Mouse (Mus musculus) CH12.LX (cell line): Measurements from ENCODE around the gene Slc7a6.

ENCODE experiments used
- CTCF ChIP-seq, 2 experiments: IDR thresholded peaks in 1 of 2; conservative IDR thresholded peaks in 1 of 2; 2 replicates each; pipeline ENCODE4 v1.5.1; 2011 to 2012; ENCODE audit warnings: low read depth in 2 of 2, low read length in 2 of 2, improper control_type of control experiment in 1 of 2, inconsistent platforms in 1 of 2, mild to moderate bottlenecking in 1 of 2, moderate library complexity in 1 of 2
- KAT2A ChIP-seq: IDR thresholded peaks from 2 replicates; pipeline ENCODE4 v1.6.1; 2012; ENCODE audit warnings: low read length, improper control_type of control experiment, inconsistent platforms; ENCODE audit not compliant: insufficient replicate concordance
- USF1 ChIP-seq: IDR thresholded peaks from 2 replicates; pipeline ENCODE4 v1.6.1; 2014; ENCODE audit warnings: low read depth, mild to moderate bottlenecking, inconsistent platforms, low read length, improper control_type of control experiment

- no peak for TF ChIP-seq KAT2A
- TF ChIP-seq USF1 = no peak
- no peak for TF ChIP-seq CTCF (conservative IDR thresholded peaks at IDR 0.05 in 1 of 2, IDR thresholded peaks at IDR 0.05 in 1 of 2; ENCODE audit: low read depth in 2 of 2, low read length in 2 of 2)
Observed at GRCm38 (mm10) chr8:106137218-106137905, 31.3 kb upstream of the Slc7a6 start.
